Mouse (Mus musculus) myocyte (in vitro differentiated cells): ENCODE results near the gene Tpgs1. TPM values are rescaled to one million over a fixed set of nuclear protein-coding genes. Genes with fewer than 3 reads are reported as not detected.
A peak's percentile ranks its signal among the peaks of the same experiment; 100 is the strongest.

ENCODE experiments used
- H3K27me3 ChIP-seq: one replicate; pipeline ENCODE4 v1.6.1; 2011; ENCODE audit not compliant: control insufficient read depth, insufficient read depth, insufficient read length
- H3K36me3 ChIP-seq: one replicate; pipeline ENCODE4 v1.6.1; 2011; ENCODE audit not compliant: control insufficient read depth, insufficient read depth
- H3K4me2 ChIP-seq: one replicate; pipeline ENCODE4 v1.6.1; 2011; ENCODE audit warnings: low read depth, control low read depth
- H3K4me3 ChIP-seq: one replicate; pipeline ENCODE4 v1.5.1; 2011; ENCODE audit warnings: mild to moderate bottlenecking, control low read depth, moderate library complexity
- H3K79me2 ChIP-seq: one replicate; pipeline ENCODE4 v1.6.1; 2011; ENCODE audit not compliant: control insufficient read depth, insufficient read depth
- H3ac ChIP-seq: one replicate; pipeline ENCODE4 v1.6.1; 2011; ENCODE audit not compliant: control insufficient read depth, insufficient read length
- CEBPB ChIP-seq: IDR thresholded peaks from 2 replicates; pipeline ENCODE4 v1.6.1; 2011; ENCODE audit warnings: mild to moderate bottlenecking, moderate library complexity; ENCODE audit not compliant: poor library complexity, insufficient read depth, severe bottlenecking
- E2F4 ChIP-seq: IDR thresholded peaks from one replicate; pipeline ENCODE4 v1.6.1; 2011; ENCODE audit warnings: mild to moderate bottlenecking, control low read depth, moderate library complexity; ENCODE audit not compliant: insufficient read depth
- MAX ChIP-seq: IDR thresholded peaks from one replicate; pipeline ENCODE4 v1.6.1; 2011; ENCODE audit warnings: low read depth, mild to moderate bottlenecking, control low read depth
- MYOD1 ChIP-seq, 3 experiments: IDR thresholded peaks; one replicate each; pipeline ENCODE4 v1.6.1; 2011; ENCODE audit warnings: control low read depth in 2 of 3, low read depth in 2 of 3, mild to moderate bottlenecking in 2 of 3, moderate library complexity in 1 of 3; ENCODE audit not compliant: insufficient read length in 2 of 3, control insufficient read depth in 1 of 3
- MYOG ChIP-seq, 3 experiments: IDR thresholded peaks; one replicate each; pipeline ENCODE4 v1.6.1; 2011; ENCODE audit warnings: control low read depth in 2 of 3, low read depth in 2 of 3, mild to moderate bottlenecking in 2 of 3; ENCODE audit not compliant: insufficient read length in 2 of 3, control insufficient read depth in 1 of 3, insufficient read depth in 1 of 3
- POLR2A ChIP-seq: IDR thresholded peaks from one replicate; pipeline ENCODE4 v1.6.1; 2011; ENCODE audit warnings: low read depth, mild to moderate bottlenecking, control low read depth, moderate library complexity; ENCODE audit not compliant: insufficient read length
- POLR2AphosphoS2 ChIP-seq: IDR thresholded peaks from one replicate; pipeline ENCODE4 v1.6.1; 2011; ENCODE audit warnings: low read depth, control low read depth; ENCODE audit not compliant: insufficient read length
- REST ChIP-seq: IDR thresholded peaks from one replicate; pipeline ENCODE4 v1.6.1; 2011; ENCODE audit warnings: mild to moderate bottlenecking, control low read depth, moderate library complexity; ENCODE audit not compliant: insufficient read depth, insufficient read length
- SRF ChIP-seq: IDR thresholded peaks from one replicate; pipeline ENCODE4 v1.6.1; 2011; ENCODE audit warnings: low read depth; ENCODE audit not compliant: control insufficient read depth, insufficient read length
- TCF12 ChIP-seq: IDR thresholded peaks from one replicate; pipeline ENCODE4 v1.6.1; 2011; ENCODE audit warnings: mild to moderate bottlenecking, control low read depth; ENCODE audit not compliant: poor library complexity, insufficient read depth, severe bottlenecking
- TCF3 ChIP-seq: IDR thresholded peaks from one replicate; pipeline ENCODE4 v1.6.1; 2011; ENCODE audit warnings: low read depth, control low read depth; ENCODE audit not compliant: insufficient read length
- USF1 ChIP-seq: IDR thresholded peaks from one replicate; pipeline ENCODE4 v1.6.1; 2011; ENCODE audit warnings: low read depth, mild to moderate bottlenecking, control low read depth, moderate library complexity
- polyA plus RNA-seq: library from polyadenylated mRNA; unstranded; fragments of >200 nt; fragmentation: generic; extraction: Trizol; gene quantifications from one replicate; pipeline ENCODE4 v1.2.1, GENCODE M21; 2012; ENCODE audit warnings: missing spikeins

Tpgs1 gene
- polyA plus RNA-seq, 1 experiment = 80.2 TPM

DNA sequence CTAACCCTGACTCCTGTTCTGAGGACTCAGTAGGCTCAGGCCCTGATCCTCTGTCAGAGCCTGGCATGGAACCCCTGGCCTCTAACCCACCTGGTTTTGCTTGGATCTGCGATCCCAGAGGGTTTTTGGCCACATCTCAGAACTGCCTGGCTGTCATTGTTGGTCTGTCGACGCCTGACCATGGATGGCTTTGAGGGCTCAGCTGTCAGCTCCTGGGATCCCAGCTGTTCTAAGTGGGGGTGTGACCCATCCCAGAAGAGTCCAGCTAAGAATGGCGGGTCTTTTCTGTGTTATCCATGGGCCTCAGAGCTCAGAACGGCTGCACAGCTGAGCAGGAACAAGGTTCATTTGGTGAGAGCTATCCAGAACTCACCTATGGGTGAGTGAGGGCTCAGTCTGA is 51.9 kb downstream of the Tpgs1 start:
- no peak for TF ChIP-seq MAX
- TF ChIP-seq SRF = no peak
- TF ChIP-seq MYOG (IDR thresholded peaks at IDR 0.05; ENCODE audit: control insufficient read depth in 1 of 3, insufficient read depth in 1 of 3, insufficient read length in 2 of 3, low read depth in 2 of 3) = peak; percentile 44 to 82 (median 69)
- no peak for TF ChIP-seq USF1
- no peak for TF ChIP-seq POLR2A
- TF ChIP-seq TCF3 = no peak
- TF ChIP-seq MYOD1 (IDR thresholded peaks at IDR 0.05; ENCODE audit: control insufficient read depth in 1 of 3, insufficient read length in 2 of 3, low read depth in 2 of 3) = peak in 1 of 3 experiments; percentile 84
- peak; percentile 52 for TF ChIP-seq TCF12
- TF ChIP-seq CEBPB = no peak
- Histone ChIP-seq H3ac (no peak overlapping the region), H3K36me3 (no peaks in the 10 kb centered on the region), H3K4me2 (no peak overlapping the region), H3K27me3 (peaks cover 42% of the 10 kb centered on the region), H3K79me2 (no peaks in the 10 kb centered on the region), H3K4me3 (no peak overlapping the region)

DNA sequence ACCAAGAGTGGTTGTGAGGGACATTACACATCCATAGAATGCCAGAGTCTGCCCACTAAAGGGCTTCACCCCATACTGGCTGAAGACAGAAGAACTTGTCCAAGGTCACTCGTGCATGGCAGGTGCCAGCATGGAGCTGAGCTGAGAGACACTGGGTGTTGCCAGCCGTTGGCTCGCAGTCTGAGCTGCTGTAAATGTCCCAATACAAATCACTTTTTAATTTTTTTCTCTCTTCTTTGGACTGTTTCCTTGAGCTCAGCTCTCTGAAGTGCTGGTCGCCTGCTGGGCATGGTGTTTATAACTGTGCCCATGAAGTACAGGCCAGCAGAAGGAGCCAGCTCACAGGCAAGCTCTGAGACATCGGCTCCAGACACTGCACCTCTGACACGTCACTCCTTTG is 53.9 kb downstream of the Tpgs1 start:
- Histone ChIP-seq H3K4me3 (no peak overlapping the region), H3K4me2 (no peak overlapping the region), H3ac (no peak overlapping the region), H3K27me3 (peaks cover 22% of the 10 kb centered on the region), H3K36me3 (no peaks in the 10 kb centered on the region), H3K79me2 (no peaks in the 10 kb centered on the region)
- TF ChIP-seq TCF3 (no peak), MYOG (IDR thresholded peaks at IDR 0.05; ENCODE audit: control insufficient read depth in 1 of 3, insufficient read depth in 1 of 3, insufficient read length in 2 of 3, low read depth in 2 of 3) (peak in 1 of 3 experiments; percentile 6), SRF (no peak), E2F4 (no peak)

DNA sequence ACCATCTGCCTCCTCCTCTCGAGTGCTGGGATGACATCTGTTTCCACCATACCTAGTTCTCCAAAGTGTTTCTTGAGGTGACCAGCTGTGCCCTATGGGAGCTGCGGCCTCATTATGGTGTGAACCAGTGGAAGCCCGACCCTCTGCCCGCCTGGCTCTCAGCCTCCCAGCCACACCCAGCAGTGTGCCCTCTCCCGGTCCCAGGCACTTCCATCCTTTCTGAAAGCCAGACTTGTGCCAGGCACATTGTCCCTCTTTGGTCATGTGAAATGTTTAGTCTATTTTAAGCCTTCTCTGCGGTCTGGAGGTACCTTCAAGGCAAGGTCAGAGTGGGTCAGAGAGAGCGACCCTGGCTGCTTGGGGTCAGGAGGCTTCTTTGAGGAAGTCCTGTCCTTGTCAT is 54.5 kb downstream of the Tpgs1 start:
- H3K4me2 ChIP-seq = no peak overlapping the region
- no peaks in the 10 kb centered on the region for H3K36me3 ChIP-seq
- H3K4me3 ChIP-seq = no peak overlapping the region
- H3K27me3 ChIP-seq = peaks cover 22% of the 10 kb centered on the region
- no peak overlapping the region for H3ac ChIP-seq
- TF ChIP-seq MAX (no peak), CEBPB (no peak), MYOG (IDR thresholded peaks at IDR 0.05; ENCODE audit: control insufficient read depth in 1 of 3, insufficient read depth in 1 of 3, insufficient read length in 2 of 3, low read depth in 2 of 3) (no peak), REST (no peak), MYOD1 (IDR thresholded peaks at IDR 0.05; ENCODE audit: control insufficient read depth in 1 of 3, insufficient read length in 2 of 3, low read depth in 2 of 3) (no peak), POLR2A (no peak), TCF12 (no peak), E2F4 (no peak), TCF3 (no peak), POLR2AphosphoS2 (no peak), SRF (no peak), USF1 (no peak)
- no peaks in the 10 kb centered on the region for H3K79me2 ChIP-seq

Other genes with a start within 250 kb of the Tpgs1 start
- gene Vmn2r83, start 200.6 kb upstream of the Tpgs1 start, polyA plus RNA-seq = not detected
- 68.7 TPM for gene Plpp2, start 135.6 kb upstream of the Tpgs1 start, polyA plus RNA-seq
- 26.6 TPM for gene Mier2, start 114.2 kb upstream of the Tpgs1 start, polyA plus RNA-seq
- not detected for gene Theg, start 82.0 kb upstream of the Tpgs1 start, polyA plus RNA-seq
- 0.01 TPM for gene C2cd4c, start 55.3 kb upstream of the Tpgs1 start, polyA plus RNA-seq
- gene Shc2, start 31.5 kb upstream of the Tpgs1 start, polyA plus RNA-seq = 2.3 TPM
- gene Odf3l2, start 23.6 kb upstream of the Tpgs1 start, polyA plus RNA-seq = not detected
- gene Madcam1, start 4.8 kb upstream of the Tpgs1 start, polyA plus RNA-seq = not detected
- gene Cdc34, start 12.8 kb downstream of the Tpgs1 start, polyA plus RNA-seq = 299 TPM
- gene Gzmm, start 19.7 kb downstream of the Tpgs1 start, polyA plus RNA-seq = 0.71 TPM
- gene Bsg, start 35.1 kb downstream of the Tpgs1 start, polyA plus RNA-seq = 1,268 TPM
- 0.35 TPM for gene Hcn2, start 47.3 kb downstream of the Tpgs1 start, polyA plus RNA-seq
- 82.3 TPM for gene Polrmt, start 77.2 kb downstream of the Tpgs1 start, polyA plus RNA-seq
- 0.26 TPM for gene Fgf22, start 85.7 kb downstream of the Tpgs1 start, polyA plus RNA-seq
- 91.3 TPM for gene Rnf126, start 97.6 kb downstream of the Tpgs1 start, polyA plus RNA-seq
- 28.9 TPM for gene Fstl3, start 107.9 kb downstream of the Tpgs1 start, polyA plus RNA-seq
- 0.07 TPM for gene Prss57, start 121.6 kb downstream of the Tpgs1 start, polyA plus RNA-seq
- 70.0 TPM for gene Palm, start 124.2 kb downstream of the Tpgs1 start, polyA plus RNA-seq
- gene Misp, start 151.6 kb downstream of the Tpgs1 start, polyA plus RNA-seq = 0.06 TPM
- gene Ptbp1, start 185.1 kb downstream of the Tpgs1 start, polyA plus RNA-seq = 158 TPM
- 0.22 TPM for gene Prtn3, start 205.1 kb downstream of the Tpgs1 start, polyA plus RNA-seq
- gene Plppr3, start 205.3 kb downstream of the Tpgs1 start, polyA plus RNA-seq = 5.4 TPM
- gene Elane, start 216.9 kb downstream of the Tpgs1 start, polyA plus RNA-seq = not detected
- not detected for gene Cfd, start 221.5 kb downstream of the Tpgs1 start, polyA plus RNA-seq
- gene Med16, start 239.6 kb downstream of the Tpgs1 start, polyA plus RNA-seq = 31.4 TPM
- not detected for gene Gm26602, start 241.5 kb downstream of the Tpgs1 start, polyA plus RNA-seq
- 0.59 TPM for gene Kiss1r, start 247.6 kb downstream of the Tpgs1 start, polyA plus RNA-seq